Mouse (Mus musculus) myocyte (in vitro differentiated cells): ENCODE data around the gene Cdr2. TPM values are rescaled to one million over a fixed set of nuclear protein-coding genes. Genes with fewer than 3 reads are reported as not detected.

ENCODE experiments used
- H3K27me3 ChIP-seq: one replicate; pipeline ENCODE4 v1.6.1; 2011; ENCODE audit not compliant: control insufficient read depth, insufficient read depth, insufficient read length
- H3K36me3 ChIP-seq: one replicate; pipeline ENCODE4 v1.6.1; 2011; ENCODE audit not compliant: control insufficient read depth, insufficient read depth
- H3K4me2 ChIP-seq: one replicate; pipeline ENCODE4 v1.6.1; 2011; ENCODE audit warnings: low read depth, control low read depth
- H3K4me3 ChIP-seq: one replicate; pipeline ENCODE4 v1.5.1; 2011; ENCODE audit warnings: mild to moderate bottlenecking, control low read depth, moderate library complexity
- H3K79me2 ChIP-seq: one replicate; pipeline ENCODE4 v1.6.1; 2011; ENCODE audit not compliant: control insufficient read depth, insufficient read depth
- H3ac ChIP-seq: one replicate; pipeline ENCODE4 v1.6.1; 2011; ENCODE audit not compliant: control insufficient read depth, insufficient read length
- CEBPB ChIP-seq: IDR thresholded peaks from 2 replicates; pipeline ENCODE4 v1.6.1; 2011; ENCODE audit warnings: mild to moderate bottlenecking, moderate library complexity; ENCODE audit not compliant: poor library complexity, insufficient read depth, severe bottlenecking
- E2F4 ChIP-seq: IDR thresholded peaks from one replicate; pipeline ENCODE4 v1.6.1; 2011; ENCODE audit warnings: mild to moderate bottlenecking, control low read depth, moderate library complexity; ENCODE audit not compliant: insufficient read depth
- MAX ChIP-seq: IDR thresholded peaks from one replicate; pipeline ENCODE4 v1.6.1; 2011; ENCODE audit warnings: low read depth, mild to moderate bottlenecking, control low read depth
- MYOD1 ChIP-seq, 3 experiments: IDR thresholded peaks; one replicate each; pipeline ENCODE4 v1.6.1; 2011; ENCODE audit warnings: control low read depth in 2 of 3, low read depth in 2 of 3, mild to moderate bottlenecking in 2 of 3, moderate library complexity in 1 of 3; ENCODE audit not compliant: insufficient read length in 2 of 3, control insufficient read depth in 1 of 3
- MYOG ChIP-seq, 3 experiments: IDR thresholded peaks; one replicate each; pipeline ENCODE4 v1.6.1; 2011; ENCODE audit warnings: control low read depth in 2 of 3, low read depth in 2 of 3, mild to moderate bottlenecking in 2 of 3; ENCODE audit not compliant: insufficient read length in 2 of 3, control insufficient read depth in 1 of 3, insufficient read depth in 1 of 3
- POLR2A ChIP-seq: IDR thresholded peaks from one replicate; pipeline ENCODE4 v1.6.1; 2011; ENCODE audit warnings: low read depth, mild to moderate bottlenecking, control low read depth, moderate library complexity; ENCODE audit not compliant: insufficient read length
- POLR2AphosphoS2 ChIP-seq: IDR thresholded peaks from one replicate; pipeline ENCODE4 v1.6.1; 2011; ENCODE audit warnings: low read depth, control low read depth; ENCODE audit not compliant: insufficient read length
- REST ChIP-seq: IDR thresholded peaks from one replicate; pipeline ENCODE4 v1.6.1; 2011; ENCODE audit warnings: mild to moderate bottlenecking, control low read depth, moderate library complexity; ENCODE audit not compliant: insufficient read depth, insufficient read length
- SRF ChIP-seq: IDR thresholded peaks from one replicate; pipeline ENCODE4 v1.6.1; 2011; ENCODE audit warnings: low read depth; ENCODE audit not compliant: control insufficient read depth, insufficient read length
- TCF12 ChIP-seq: IDR thresholded peaks from one replicate; pipeline ENCODE4 v1.6.1; 2011; ENCODE audit warnings: mild to moderate bottlenecking, control low read depth; ENCODE audit not compliant: poor library complexity, insufficient read depth, severe bottlenecking
- TCF3 ChIP-seq: IDR thresholded peaks from one replicate; pipeline ENCODE4 v1.6.1; 2011; ENCODE audit warnings: low read depth, control low read depth; ENCODE audit not compliant: insufficient read length
- USF1 ChIP-seq: IDR thresholded peaks from one replicate; pipeline ENCODE4 v1.6.1; 2011; ENCODE audit warnings: low read depth, mild to moderate bottlenecking, control low read depth, moderate library complexity
- polyA plus RNA-seq: library from polyadenylated mRNA; unstranded; fragments of >200 nt; fragmentation: generic; extraction: Trizol; gene quantifications from one replicate; pipeline ENCODE4 v1.2.1, GENCODE M21; 2012; ENCODE audit warnings: missing spikeins

Cdr2 gene
- polyA plus RNA-seq, 1 experiment = 9.6 TPM

- Histone ChIP-seq H3K79me2 (no peaks in the 10 kb centered on the region), H3ac (no peak overlapping the region), H3K4me3 (no peak overlapping the region), H3K27me3 (peaks cover 17% of the 10 kb centered on the region), H3K36me3 (no peaks in the 10 kb centered on the region), H3K4me2 (no peak overlapping the region)
- TF ChIP-seq USF1 (no peak), E2F4 (no peak), TCF12 (no peak), MYOD1 (IDR thresholded peaks at IDR 0.05; ENCODE audit: control insufficient read depth in 1 of 3, insufficient read length in 2 of 3, low read depth in 2 of 3) (no peak), POLR2AphosphoS2 (no peak)
Measured at GRCm38 (mm10) chr7:121018778-121019177, 36.7 kb upstream of the Cdr2 start.

GRCm38 (mm10) chr7:121014486-121014885 is 32.4 kb upstream of the Cdr2 start:
- TF ChIP-seq E2F4 (no peak), SRF (no peak), TCF12 (no peak), USF1 (no peak), POLR2A (no peak), POLR2AphosphoS2 (no peak), MAX (no peak), REST (no peak), MYOG (IDR thresholded peaks at IDR 0.05; ENCODE audit: control insufficient read depth in 1 of 3, insufficient read depth in 1 of 3, insufficient read length in 2 of 3, low read depth in 2 of 3) (no peak), TCF3 (no peak), CEBPB (no peak), MYOD1 (IDR thresholded peaks at IDR 0.05; ENCODE audit: control insufficient read depth in 1 of 3, insufficient read length in 2 of 3, low read depth in 2 of 3) (no peak)
- H3K36me3 ChIP-seq = no peaks in the 10 kb centered on the region
- H3ac ChIP-seq = no peak overlapping the region
- H3K27me3 ChIP-seq = peaks cover 41% of the 10 kb centered on the region
- H3K79me2 ChIP-seq = no peaks in the 10 kb centered on the region
- no peak overlapping the region for H3K4me3 ChIP-seq
- H3K4me2 ChIP-seq = no peak overlapping the region

GRCm38 (mm10) chr7:121011794-121012689 is 29.9 kb upstream of the Cdr2 start:
- H3K79me2 ChIP-seq = no peaks in the 10 kb centered on the region
- no peak for TF ChIP-seq USF1
- no peak for TF ChIP-seq MYOG (IDR thresholded peaks at IDR 0.05; ENCODE audit: control insufficient read depth in 1 of 3, insufficient read depth in 1 of 3, insufficient read length in 2 of 3, low read depth in 2 of 3)
- no peak for TF ChIP-seq POLR2A
- no peak for TF ChIP-seq SRF
- TF ChIP-seq POLR2AphosphoS2 = no peak
- no peak for TF ChIP-seq REST
- TF ChIP-seq E2F4 = no peak
- TF ChIP-seq MYOD1 (IDR thresholded peaks at IDR 0.05; ENCODE audit: control insufficient read depth in 1 of 3, insufficient read length in 2 of 3, low read depth in 2 of 3) = no peak
- TF ChIP-seq TCF3 = no peak
- TF ChIP-seq TCF12 = no peak
- TF ChIP-seq MAX = no peak
- no peak for TF ChIP-seq CEBPB
- no peak overlapping the region for H3ac ChIP-seq
- H3K36me3 ChIP-seq = no peaks in the 10 kb centered on the region
- no peak overlapping the region for H3K4me2 ChIP-seq
- no peak overlapping the region for H3K4me3 ChIP-seq
- H3K27me3 ChIP-seq = peaks cover 41% of the 10 kb centered on the region

- TF ChIP-seq MYOD1 (IDR thresholded peaks at IDR 0.05; ENCODE audit: control insufficient read depth in 1 of 3, insufficient read length in 2 of 3, low read depth in 2 of 3) = no peak
- no peak for TF ChIP-seq USF1
- no peak for TF ChIP-seq TCF12
- TF ChIP-seq REST = no peak
- TF ChIP-seq SRF = no peak
- no peak for TF ChIP-seq CEBPB
- no peak for TF ChIP-seq E2F4
- TF ChIP-seq MYOG (IDR thresholded peaks at IDR 0.05; ENCODE audit: control insufficient read depth in 1 of 3, insufficient read depth in 1 of 3, insufficient read length in 2 of 3, low read depth in 2 of 3) = no peak
- TF ChIP-seq MAX = no peak
- peaks cover 11% of the 10 kb centered on the region for H3K27me3 ChIP-seq
- H3K4me2 ChIP-seq = no peak overlapping the region
- no peak overlapping the region for H3K4me3 ChIP-seq
- no peaks in the 10 kb centered on the region for H3K36me3 ChIP-seq
- H3K79me2 ChIP-seq = no peaks in the 10 kb centered on the region
- no peak overlapping the region for H3ac ChIP-seq
Measured at GRCm38 (mm10) chr7:121003793-121004418, 21.8 kb upstream of the Cdr2 start.
